Mouse (Mus musculus) forelimb bud, embryonic 11.5 days (tissue): Measurements from ENCODE around the gene Synrg.
A peak's percentile ranks its signal among the peaks of the same experiment; 100 is the strongest.

Experiments used
- DNase-seq: peaks from one replicate; pipeline ENCODE4 v3.0.0-alpha.2; 2012; ENCODE audit warnings: low read depth, low spot score

Synrg gene

GRCm38 (mm10) chr11:83963991-83964921 lies at the start of gene Synrg:
Synrg (plus strand) TSS chr11:83964428.
- DNase-seq, result peak; percentile 69

- DNase-seq, result no peak
These were observed 49.7 kb upstream of the Synrg start for GRCm38 (mm10) chr11:83914501-83914900.

- DNase-seq, result no peak
These were observed 41.6 kb upstream of the Synrg start for GRCm38 (mm10) chr11:83922600-83922999.

- DNase-seq, result peak; percentile 28
These were observed 37.1 kb upstream of the Synrg start for GRCm38 (mm10) chr11:83927097-83927496.

GRCm38 (mm10) chr11:83932506-83933106 lies 31.6 kb upstream of the Synrg start:
- no peak for DNase-seq

- no peak for DNase-seq
These were observed 30.9 kb upstream of the Synrg start for GRCm38 (mm10) chr11:83933376-83933775.

GRCm38 (mm10) chr11:83935986-83936665 lies 28.1 kb upstream of the Synrg start:
- peak; percentile 80 for DNase-seq

- no peak for DNase-seq
These were observed 25.7 kb upstream of the Synrg start for GRCm38 (mm10) chr11:83938556-83938955.

GRCm38 (mm10) chr11:83941950-83942840 lies 22.0 kb upstream of the Synrg start, which contains the start of gene Ddx52:
Ddx52 (plus strand) TSS chr11:83942062.
- DNase-seq, result peak; percentile 89

GRCm38 (mm10) chr11:83956822-83957221 lies 7.4 kb upstream of the Synrg start:
- DNase-seq, result no peak

- no peak for DNase-seq
These were observed 2.2 kb upstream of the Synrg start for GRCm38 (mm10) chr11:83961983-83962382.

GRCm38 (mm10) chr11:83967436-83968204 lies 3.4 kb downstream of the Synrg start:
- DNase-seq, result no peak

- no peak for DNase-seq
These were observed 4.0 kb downstream of the Synrg start for GRCm38 (mm10) chr11:83968205-83968575.

- no peak for DNase-seq
These were observed 4.8 kb downstream of the Synrg start for GRCm38 (mm10) chr11:83969040-83969439.

GRCm38 (mm10) chr11:83974561-83975346 lies 10.5 kb downstream of the Synrg start:
- DNase-seq, result no peak

GRCm38 (mm10) chr11:83975488-83975887 lies 11.3 kb downstream of the Synrg start:
- no peak for DNase-seq

- DNase-seq, result no peak
These were observed 12.2 kb downstream of the Synrg start for GRCm38 (mm10) chr11:83976236-83976977.

- DNase-seq, result no peak
These were observed 13.6 kb downstream of the Synrg start for GRCm38 (mm10) chr11:83977810-83978209.

- no peak for DNase-seq
These were observed 15.8 kb downstream of the Synrg start for GRCm38 (mm10) chr11:83979992-83980391.
